Mouse (Mus musculus): ENCODE data around the gene Osm. TPM values are rescaled to one million over a fixed set of nuclear protein-coding genes. Genes with fewer than 3 reads are reported as not detected.

Osm gene
- total RNA-seq, 1 experiment: 0.98 TPM

- peaks cover 2 to 18% of the 10 kb centered on the region in 2 experiments; a peak in 1 of 4 replicates for H3K4me1 ChIP-seq (ENCODE audit: control insufficient read depth in 2 of 2, insufficient read depth in 2 of 2, low read length in 2 of 2, poor library complexity in 1 of 2)
- in situ Hi-C loops (cut with MboI; ENCODE audit: low sequenced_read_pairs in 2 of 2, unreplicated experiment in 2 of 2): no loop called here
- no peak overlapping the region for H3K4me3 ChIP-seq (ENCODE audit: insufficient read depth in 1 of 2, low read depth in 1 of 2, low read length in 2 of 2, poor library complexity in 1 of 2, severe bottlenecking in 1 of 2)
- no peak overlapping the region for H3K27ac ChIP-seq (ENCODE audit: insufficient read depth, low read depth, low read length, poor library complexity, severe bottlenecking)
- no peak overlapping the region for H3K9ac ChIP-seq (ENCODE audit: insufficient read depth, low read depth, low read length, poor library complexity, severe bottlenecking)
- H3K36me3 ChIP-seq (ENCODE audit: control insufficient read depth, insufficient read depth, low read length, poor library complexity, severe bottlenecking): peaks cover 25% of the 10 kb centered on the region; the same call in 1 of the 2 replicates
- H3K9me3 ChIP-seq (ENCODE audit: control insufficient read depth, insufficient read depth, low read depth, low read length): no peaks in the 10 kb centered on the region
- no peak for TF ChIP-seq MAFK (IDR thresholded peaks at IDR 0.05; ENCODE audit: insufficient read depth, low read depth, low read length)
- no peak for TF ChIP-seq CHD2 (IDR thresholded peaks at IDR 0.05; ENCODE audit: low read depth, low read length)
- no peak for TF ChIP-seq HCFC1 (IDR thresholded peaks at IDR 0.05; ENCODE audit: borderline replicate concordance, insufficient read depth, low read length)
- TF ChIP-seq ZC3H11A (IDR thresholded peaks at IDR 0.05; ENCODE audit: borderline replicate concordance, low read depth, low read length): no peak
- no peak for TF ChIP-seq ZNF384 (IDR thresholded peaks at IDR 0.05; ENCODE audit: low read depth, low read length)
- no peak for DNase-seq (ENCODE audit: low read depth, low spot score)
Measured at GRCm38 (mm10) chr11:4210786-4211185, 25.4 kb upstream of the Osm start.

- Histone ChIP-seq H3K4me3 (ENCODE audit: insufficient read depth in 1 of 2, low read depth in 1 of 2, low read length in 2 of 2, poor library complexity in 1 of 2, severe bottlenecking in 1 of 2) (no peak overlapping the region), H3K27ac (ENCODE audit: insufficient read depth, low read depth, low read length, poor library complexity, severe bottlenecking) (no peak overlapping the region), H3K9me3 (ENCODE audit: control insufficient read depth, insufficient read depth, low read depth, low read length) (no peaks in the 10 kb centered on the region), H3K36me3 (ENCODE audit: control insufficient read depth, insufficient read depth, low read length, poor library complexity, severe bottlenecking) (peaks cover 18% of the 10 kb centered on the region; the same call in 1 of the 2 replicates), H3K4me1 (ENCODE audit: control insufficient read depth in 2 of 2, insufficient read depth in 2 of 2, low read length in 2 of 2, poor library complexity in 1 of 2) (peaks cover 2 to 23% of the 10 kb centered on the region in 2 experiments; a peak in 1 of 4 replicates), H3K9ac (ENCODE audit: insufficient read depth, low read depth, low read length, poor library complexity, severe bottlenecking) (no peak overlapping the region)
- no peak for DNase-seq (ENCODE audit: low read depth, low spot score)
- in situ Hi-C loops (cut with MboI; ENCODE audit: low sequenced_read_pairs in 2 of 2, unreplicated experiment in 2 of 2): no loop called here
- TF ChIP-seq HCFC1 (IDR thresholded peaks at IDR 0.05; ENCODE audit: borderline replicate concordance, insufficient read depth, low read length) (no peak), ZC3H11A (IDR thresholded peaks at IDR 0.05; ENCODE audit: borderline replicate concordance, low read depth, low read length) (no peak), MAFK (IDR thresholded peaks at IDR 0.05; ENCODE audit: insufficient read depth, low read depth, low read length) (no peak), CHD2 (IDR thresholded peaks at IDR 0.05; ENCODE audit: low read depth, low read length) (no peak), ZNF384 (IDR thresholded peaks at IDR 0.05; ENCODE audit: low read depth, low read length) (no peak)
Measured at GRCm38 (mm10) chr11:4213107-4213506, 23.1 kb upstream of the Osm start.

GRCm38 (mm10) chr11:4214572-4214971, 21.6 kb upstream of the Osm start:
- H3K9me3 ChIP-seq (ENCODE audit: control insufficient read depth, insufficient read depth, low read depth, low read length): no peaks in the 10 kb centered on the region
- peaks cover 2 to 26% of the 10 kb centered on the region in 2 experiments; a peak in 1 of 4 replicates for H3K4me1 ChIP-seq (ENCODE audit: control insufficient read depth in 2 of 2, insufficient read depth in 2 of 2, low read length in 2 of 2, poor library complexity in 1 of 2)
- H3K27ac ChIP-seq (ENCODE audit: insufficient read depth, low read depth, low read length, poor library complexity, severe bottlenecking): no peak overlapping the region
- peak overlapping the region in 1 of 2 experiments; percentile 0; a peak in 2 of 4 replicates for H3K4me3 ChIP-seq (ENCODE audit: insufficient read depth in 1 of 2, low read depth in 1 of 2, low read length in 2 of 2, poor library complexity in 1 of 2, severe bottlenecking in 1 of 2)
- no peak overlapping the region for H3K9ac ChIP-seq (ENCODE audit: insufficient read depth, low read depth, low read length, poor library complexity, severe bottlenecking)
- H3K36me3 ChIP-seq (ENCODE audit: control insufficient read depth, insufficient read depth, low read length, poor library complexity, severe bottlenecking): peaks cover 16% of the 10 kb centered on the region; the same call in 1 of the 2 replicates
- in situ Hi-C loops (cut with MboI; ENCODE audit: low sequenced_read_pairs in 2 of 2, unreplicated experiment in 2 of 2): no loop called here
- no peak for DNase-seq (ENCODE audit: low read depth, low spot score)
- no peak for TF ChIP-seq ZNF384 (IDR thresholded peaks at IDR 0.05; ENCODE audit: low read depth, low read length)
- TF ChIP-seq CHD2 (IDR thresholded peaks at IDR 0.05; ENCODE audit: low read depth, low read length): no peak
- TF ChIP-seq MAFK (IDR thresholded peaks at IDR 0.05; ENCODE audit: insufficient read depth, low read depth, low read length): no peak
- no peak for TF ChIP-seq ZC3H11A (IDR thresholded peaks at IDR 0.05; ENCODE audit: borderline replicate concordance, low read depth, low read length)
- TF ChIP-seq HCFC1 (IDR thresholded peaks at IDR 0.05; ENCODE audit: borderline replicate concordance, insufficient read depth, low read length): no peak

- Histone ChIP-seq H3K27ac (ENCODE audit: insufficient read depth, low read depth, low read length, poor library complexity, severe bottlenecking) (no peak overlapping the region), H3K36me3 (ENCODE audit: control insufficient read depth, insufficient read depth, low read length, poor library complexity, severe bottlenecking) (peaks cover 16% of the 10 kb centered on the region; the same call in 1 of the 2 replicates), H3K4me3 (ENCODE audit: insufficient read depth in 1 of 2, low read depth in 1 of 2, low read length in 2 of 2, poor library complexity in 1 of 2, severe bottlenecking in 1 of 2) (no peak overlapping the region; a peak in 1 of 4 replicates), H3K9ac (ENCODE audit: insufficient read depth, low read depth, low read length, poor library complexity, severe bottlenecking) (no peak overlapping the region), H3K9me3 (ENCODE audit: control insufficient read depth, insufficient read depth, low read depth, low read length) (no peaks in the 10 kb centered on the region), H3K4me1 (ENCODE audit: control insufficient read depth in 2 of 2, insufficient read depth in 2 of 2, low read length in 2 of 2, poor library complexity in 1 of 2) (peaks cover 2 to 28% of the 10 kb centered on the region in 2 experiments; a peak in 1 of 4 replicates)
- no peak for DNase-seq (ENCODE audit: low read depth, low spot score)
- TF ChIP-seq HCFC1 (IDR thresholded peaks at IDR 0.05; ENCODE audit: borderline replicate concordance, insufficient read depth, low read length): no peak
- no peak for TF ChIP-seq CHD2 (IDR thresholded peaks at IDR 0.05; ENCODE audit: low read depth, low read length)
- no peak for TF ChIP-seq MAFK (IDR thresholded peaks at IDR 0.05; ENCODE audit: insufficient read depth, low read depth, low read length)
- TF ChIP-seq ZC3H11A (IDR thresholded peaks at IDR 0.05; ENCODE audit: borderline replicate concordance, low read depth, low read length): no peak
- in situ Hi-C loops (cut with MboI; ENCODE audit: low sequenced_read_pairs in 2 of 2, unreplicated experiment in 2 of 2): no loop called here
Measured at GRCm38 (mm10) chr11:4215061-4215460, 21.2 kb upstream of the Osm start.
